Mouse (Mus musculus): ENCODE results near the gene 2810459M11Rik. TPM values are rescaled to one million over a fixed set of nuclear protein-coding genes. Genes with fewer than 3 reads are reported as not detected.

Gene 2810459M11Rik
- polyA plus RNA-seq, 1 experiment, result not detected

DNA sequence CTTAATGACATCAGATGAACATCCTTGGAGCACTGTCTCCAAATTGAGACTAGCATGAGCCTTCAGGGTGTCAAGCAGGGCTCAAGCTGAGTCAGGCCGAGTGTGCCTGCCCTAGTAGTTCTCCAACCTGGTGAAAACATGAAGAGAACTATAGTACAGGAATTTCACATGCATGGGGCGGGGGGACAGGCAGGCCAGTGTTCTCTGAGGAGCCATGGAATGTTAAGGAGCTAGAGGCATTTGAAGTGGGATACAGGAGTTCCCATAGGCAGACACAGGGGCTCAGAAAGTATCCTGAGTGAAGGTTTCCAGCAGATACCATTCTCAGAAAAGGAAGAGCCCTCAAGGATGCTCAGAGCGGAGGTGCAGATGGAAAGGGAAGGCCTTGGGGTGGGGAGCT lies 3.1 kb downstream of the 2810459M11Rik start:
- Histone ChIP-seq H3K4me3 (ENCODE audit: insufficient read depth, low read length) (no peak overlapping the region), H3K27ac (ENCODE audit: insufficient read depth, low read depth, low read length) (no peak overlapping the region), H3K4me1 (ENCODE audit: control insufficient read depth, insufficient read depth, low read length) (no peaks in the 10 kb centered on the region)
- no peak for TF ChIP-seq POLR2A (IDR thresholded peaks at IDR 0.05; ENCODE audit: borderline replicate concordance, low read depth, low read length)
- no peak for TF ChIP-seq CTCF (IDR thresholded peaks at IDR 0.05; ENCODE audit: low read depth, low read length)

DNA sequence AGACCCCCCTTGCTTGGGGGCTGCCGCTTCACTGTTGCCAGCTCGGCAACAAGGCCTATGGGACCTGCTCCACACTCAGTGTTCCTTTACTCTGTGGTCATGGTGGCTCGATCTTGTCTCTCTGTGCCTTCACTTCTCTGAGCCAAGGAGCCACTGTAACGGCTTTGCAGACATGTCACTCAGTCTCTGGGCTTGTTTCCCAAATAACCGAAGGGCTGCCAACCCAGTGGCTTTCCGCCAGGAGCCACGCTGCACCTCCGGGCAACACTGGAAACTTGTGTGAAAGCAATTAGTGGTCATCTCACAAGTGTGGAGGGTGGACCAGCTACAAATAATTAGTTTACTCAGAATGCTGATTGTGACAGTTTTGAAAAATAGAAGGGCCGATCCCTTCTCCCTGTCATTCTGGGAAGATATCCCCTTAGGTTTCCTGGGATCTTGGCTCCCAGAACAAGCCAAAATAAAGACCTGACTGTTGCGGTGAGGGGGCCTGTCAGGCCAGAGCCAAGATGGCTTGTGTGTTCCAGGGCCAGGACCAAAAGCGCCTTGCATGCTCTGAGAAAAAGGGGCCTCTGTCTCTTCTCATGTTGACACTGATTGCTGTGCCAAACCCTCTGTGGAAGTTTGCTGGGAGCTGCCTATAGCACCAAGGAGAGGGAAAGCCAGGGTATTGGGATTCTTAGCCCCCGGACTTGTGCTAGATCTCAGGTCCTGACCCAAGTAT lies 7.7 kb downstream of the 2810459M11Rik start:
- no peak overlapping the region for H3K27ac ChIP-seq (ENCODE audit: insufficient read depth, low read depth, low read length)
- no peaks in the 10 kb centered on the region for H3K4me1 ChIP-seq (ENCODE audit: control insufficient read depth, insufficient read depth, low read length)
- TF ChIP-seq CTCF (IDR thresholded peaks at IDR 0.05; ENCODE audit: low read depth, low read length) (no peak), POLR2A (IDR thresholded peaks at IDR 0.05; ENCODE audit: borderline replicate concordance, low read depth, low read length) (no peak)
- H3K4me3 ChIP-seq (ENCODE audit: insufficient read depth, low read length), result no peak overlapping the region

GRCm38 (mm10) chr1:86054943-86055342 lies 9.3 kb downstream of the 2810459M11Rik start:
- no peaks in the 10 kb centered on the region for H3K4me1 ChIP-seq (ENCODE audit: control insufficient read depth, insufficient read depth, low read length)
- TF ChIP-seq POLR2A (IDR thresholded peaks at IDR 0.05; ENCODE audit: borderline replicate concordance, low read depth, low read length), result no peak
- no peak for TF ChIP-seq CTCF (IDR thresholded peaks at IDR 0.05; ENCODE audit: low read depth, low read length)
- no peak overlapping the region for H3K4me3 ChIP-seq (ENCODE audit: insufficient read depth, low read length)
- H3K27ac ChIP-seq (ENCODE audit: insufficient read depth, low read depth, low read length), result no peak overlapping the region

- no peaks in the 10 kb centered on the region for H3K4me1 ChIP-seq (ENCODE audit: control insufficient read depth, insufficient read depth, low read length)
- TF ChIP-seq CTCF (IDR thresholded peaks at IDR 0.05; ENCODE audit: low read depth, low read length) (no peak), POLR2A (IDR thresholded peaks at IDR 0.05; ENCODE audit: borderline replicate concordance, low read depth, low read length) (no peak)
- H3K4me3 ChIP-seq (ENCODE audit: insufficient read depth, low read length), result no peak overlapping the region
- no peak overlapping the region for H3K27ac ChIP-seq (ENCODE audit: insufficient read depth, low read depth, low read length)
These were observed 10.6 kb downstream of the 2810459M11Rik start for GRCm38 (mm10) chr1:86056284-86056683.

GRCm38 (mm10) chr1:86058856-86059769 lies 13.4 kb downstream of the 2810459M11Rik start:
- Histone ChIP-seq H3K27ac (ENCODE audit: insufficient read depth, low read depth, low read length) (no peak overlapping the region), H3K4me3 (ENCODE audit: insufficient read depth, low read length) (peak overlapping the region; percentile 22), H3K4me1 (ENCODE audit: control insufficient read depth, insufficient read depth, low read length) (0 out of 2 replicates have a peak, but pooled peaks cover 2% of the 10 kb centered on the region)
- no peak for TF ChIP-seq POLR2A (IDR thresholded peaks at IDR 0.05; ENCODE audit: borderline replicate concordance, low read depth, low read length)
- peak; percentile 85 for TF ChIP-seq CTCF (IDR thresholded peaks at IDR 0.05; ENCODE audit: low read depth, low read length)

DNA sequence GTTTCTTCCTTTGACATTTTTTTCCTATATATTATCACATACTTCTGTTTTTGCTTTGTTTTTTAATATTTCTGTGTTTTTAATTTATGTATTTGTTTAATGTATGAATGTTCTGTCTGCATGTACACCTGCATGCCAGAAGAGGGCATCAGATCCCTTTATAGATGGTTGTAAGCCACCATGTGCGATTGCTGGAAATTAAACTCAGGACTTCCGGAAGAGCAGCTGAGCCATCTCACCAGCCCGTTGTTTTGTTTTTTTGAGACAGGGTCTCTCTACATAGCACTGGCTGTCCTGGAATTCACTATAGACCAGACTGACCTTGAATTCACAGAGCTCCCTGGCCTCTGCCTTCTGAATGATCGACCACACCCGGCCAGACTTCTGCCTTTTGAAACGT lies 16.9 kb downstream of the 2810459M11Rik start:
- H3K27ac ChIP-seq (ENCODE audit: insufficient read depth, low read depth, low read length), result no peak overlapping the region
- TF ChIP-seq CTCF (IDR thresholded peaks at IDR 0.05; ENCODE audit: low read depth, low read length) (no peak), POLR2A (IDR thresholded peaks at IDR 0.05; ENCODE audit: borderline replicate concordance, low read depth, low read length) (no peak)
- peaks cover 15% of the 10 kb centered on the region for H3K4me1 ChIP-seq (ENCODE audit: control insufficient read depth, insufficient read depth, low read length)
- H3K4me3 ChIP-seq (ENCODE audit: insufficient read depth, low read length), result no peak overlapping the region

- Histone ChIP-seq H3K4me1 (ENCODE audit: control insufficient read depth, insufficient read depth, low read length) (peaks cover 15% of the 10 kb centered on the region), H3K27ac (ENCODE audit: insufficient read depth, low read depth, low read length) (peak within 1 kb of the TSS; percentile 79), H3K4me3 (ENCODE audit: insufficient read depth, low read length) (peak within 1 kb of the TSS; percentile 95)
- TF ChIP-seq CTCF (IDR thresholded peaks at IDR 0.05; ENCODE audit: low read depth, low read length), result peak; percentile 21; the same call in 1 of the 2 replicates
- no peak for TF ChIP-seq POLR2A (IDR thresholded peaks at IDR 0.05; ENCODE audit: borderline replicate concordance, low read depth, low read length)
These were observed 18.8 kb downstream of the 2810459M11Rik start, which contains the start of gene Psmd1 for GRCm38 (mm10) chr1:86064271-86064991. TSS of gene Psmd1 (plus strand) at chr1:86064387.

- no peak overlapping the region for H3K27ac ChIP-seq (ENCODE audit: insufficient read depth, low read depth, low read length)
- no peak overlapping the region for H3K4me3 ChIP-seq (ENCODE audit: insufficient read depth, low read length)
- TF ChIP-seq POLR2A (IDR thresholded peaks at IDR 0.05; ENCODE audit: borderline replicate concordance, low read depth, low read length) (no peak), CTCF (IDR thresholded peaks at IDR 0.05; ENCODE audit: low read depth, low read length) (no peak)
- no peaks in the 10 kb centered on the region for H3K4me1 ChIP-seq (ENCODE audit: control insufficient read depth, insufficient read depth, low read length)
These were observed 30.9 kb downstream of the 2810459M11Rik start for GRCm38 (mm10) chr1:86076565-86076964.

DNA sequence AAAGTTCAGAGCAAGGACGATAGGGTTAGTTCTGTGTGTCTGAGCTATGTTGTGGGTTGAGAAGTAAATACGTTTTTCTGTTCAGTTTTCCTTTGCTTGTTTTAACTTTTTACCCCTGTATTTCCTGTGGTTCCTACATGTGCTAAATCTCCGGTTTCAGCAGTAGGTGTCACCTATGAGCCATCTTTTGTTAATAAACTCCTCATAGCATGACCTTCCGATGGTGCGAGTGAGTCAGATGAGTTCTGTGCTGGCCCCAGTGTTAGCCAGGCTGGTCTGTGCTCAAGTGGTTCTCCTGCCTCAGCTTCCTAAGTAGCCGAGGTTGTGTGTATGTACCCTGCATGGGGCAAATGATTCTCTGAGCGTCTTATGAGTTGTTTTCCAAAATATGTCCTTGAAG lies 48.8 kb downstream of the 2810459M11Rik start:
- Histone ChIP-seq H3K4me3 (ENCODE audit: insufficient read depth, low read length) (no peak overlapping the region), H3K27ac (ENCODE audit: insufficient read depth, low read depth, low read length) (no peak overlapping the region), H3K4me1 (ENCODE audit: control insufficient read depth, insufficient read depth, low read length) (no peaks in the 10 kb centered on the region)
- no peak for TF ChIP-seq POLR2A (IDR thresholded peaks at IDR 0.05; ENCODE audit: borderline replicate concordance, low read depth, low read length)
- TF ChIP-seq CTCF (IDR thresholded peaks at IDR 0.05; ENCODE audit: low read depth, low read length), result no peak

Measured in bone marrow macrophage, adult 2 months (primary cell).